Mouse (Mus musculus) cerebellum, adult (tissue): ENCODE results near the gene Olfr1354.
"Not testable (repeated sequence)": the region's sequence is repeated elsewhere in the genome, so short reads cannot be mapped to it uniquely, and the experiment has no call there.

Experiments
- ATAC-seq: cut with Nextera tagmentation; 2 replicates; pipeline ENCODE4 v1.9.2; 2017; ENCODE audit warnings: mild to moderate bottlenecking, moderate library complexity, mixed read lengths; ENCODE audit not compliant: insufficient number of reproducible peaks, low FRiP score, low TSS enrichment

The Olfr1354 gene

GRCm38 (mm10) chr10:78912871-78913270 is at the start of gene Olfr1354:
Gene Olfr1354, plus strand, starts transcription at chr10:78913171.
- ATAC-seq, result not testable (repeated sequence)

DNA sequence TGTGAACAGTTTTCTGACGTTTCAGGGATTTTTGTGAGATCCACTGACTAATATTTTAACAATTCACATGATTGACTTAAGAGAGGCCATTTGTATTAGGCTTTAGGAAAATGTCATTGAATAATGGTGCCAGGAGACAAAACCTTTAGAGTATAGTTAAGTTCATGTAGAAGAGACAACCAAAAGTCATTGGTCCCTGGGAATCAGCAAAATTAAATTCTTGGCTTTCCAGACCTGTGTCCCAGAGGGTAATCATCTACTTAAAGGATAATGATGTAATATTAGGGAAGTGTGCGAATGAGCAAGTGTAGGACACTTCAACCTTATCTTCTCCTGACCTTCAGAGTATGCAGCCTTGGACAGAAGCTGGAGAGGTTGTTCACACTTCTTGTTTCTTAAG is 37.7 kb upstream of the Olfr1354 start, which contains the start of gene Olfr1355:
Gene Olfr1355 (plus strand): TSS at position 301 of the 400 bp plus-strand sequence.
- no peak for ATAC-seq

GRCm38 (mm10) chr10:78950336-78950735 is 37.4 kb downstream of the Olfr1354 start, which contains the start of gene Olfr8:
Gene Olfr8, plus strand, starts transcription at chr10:78950636.
- not testable (repeated sequence) for ATAC-seq

- not testable (repeated sequence) for ATAC-seq
Measured at GRCm38 (mm10) chr10:78963009-78963408, 50.0 kb downstream of the Olfr1354 start, which contains the start of gene Olfr1353. Gene Olfr1353, plus strand, starts transcription at chr10:78963309.
